Mouse (Mus musculus): ENCODE measurements around the gene Oxsr1. TPM values are rescaled to one million over a fixed set of nuclear protein-coding genes. Genes with fewer than 3 reads are reported as not detected.
A peak's percentile ranks its signal among the peaks of the same experiment; 100 is the strongest.
"Not testable (repeated sequence)": the region's sequence is repeated elsewhere in the genome, so short reads cannot be mapped to it uniquely, and the experiment has no call there.

Gene Oxsr1
- total RNA-seq, 2 experiments from 2014 or later = 65.3 to 67.3 TPM

DNA sequence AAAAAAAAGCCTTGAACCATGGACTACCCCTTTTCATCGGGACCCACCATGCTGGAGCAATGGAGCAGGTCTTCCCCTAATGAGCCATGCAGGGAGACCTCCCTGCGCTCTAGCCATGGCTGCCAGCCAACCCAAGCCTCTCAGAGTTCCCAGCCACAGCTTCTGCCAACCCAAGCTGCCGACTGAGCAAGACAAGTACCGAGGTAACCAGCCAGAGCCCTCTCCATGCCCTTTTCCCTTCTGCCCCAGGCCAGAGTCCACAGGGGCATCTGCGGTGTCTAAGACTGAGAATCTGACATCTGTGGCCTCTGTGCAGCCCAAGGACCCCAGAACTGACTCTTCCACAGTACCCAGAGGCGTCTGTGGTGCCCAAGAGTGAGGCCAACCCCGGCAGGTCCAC, 45.9 kb downstream of the Oxsr1 start:
- DNase-seq (ENCODE audit: low spot score) = no peak

- not testable (repeated sequence) for DNase-seq (ENCODE audit: low spot score)
These were observed 47.4 kb downstream of the Oxsr1 start for GRCm38 (mm10) chr9:119274814-119275213.

DNA sequence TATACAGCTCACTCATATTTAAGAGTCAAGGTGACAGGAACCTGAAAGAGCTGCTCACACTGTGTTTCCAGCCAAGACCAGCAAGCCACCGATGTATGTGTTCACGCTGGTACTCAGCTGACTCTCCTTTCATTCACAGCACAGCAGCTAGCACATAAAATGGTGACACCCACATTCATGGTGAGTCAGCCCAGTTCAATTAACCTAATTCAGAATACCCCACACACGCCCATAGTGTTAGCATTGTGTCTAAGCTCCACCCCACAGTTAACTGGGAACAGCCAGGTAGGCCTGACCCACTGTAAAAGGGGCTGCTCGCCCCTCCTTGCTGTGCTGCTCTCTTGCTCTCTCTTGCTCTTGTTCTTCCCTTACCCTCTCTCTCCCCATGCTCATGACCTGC, 50.7 kb downstream of the Oxsr1 start:
- DNase-seq (ENCODE audit: low spot score) = no peak

DNA sequence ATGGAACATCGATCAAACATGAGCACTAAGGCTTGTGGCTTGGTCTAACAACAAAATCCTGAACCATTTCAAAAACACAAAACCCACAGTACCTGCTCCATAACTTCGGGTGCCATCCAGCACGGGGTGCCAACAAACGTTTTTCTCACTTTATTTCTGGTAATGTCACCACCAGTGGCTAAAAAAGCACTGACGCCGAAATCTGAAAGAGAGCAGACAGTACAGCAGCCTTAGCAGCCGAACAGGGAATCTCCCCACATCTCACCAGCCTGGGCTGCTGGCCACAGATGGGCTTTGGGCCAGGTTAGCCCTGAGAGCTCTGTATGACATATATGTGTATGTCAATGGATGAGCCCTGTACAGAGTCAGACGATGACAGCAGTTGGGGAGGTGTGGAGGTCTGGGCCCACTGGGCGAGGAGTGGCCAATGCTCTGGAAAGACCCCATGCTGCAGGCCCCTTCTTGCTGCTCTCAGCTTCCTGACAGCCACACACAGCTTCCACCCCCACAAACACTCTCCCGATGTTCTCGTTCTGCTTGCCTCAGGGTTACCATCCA, 53.6 kb downstream of the Oxsr1 start:
- no peak for DNase-seq (ENCODE audit: low spot score)

- no peak for DNase-seq (ENCODE audit: low spot score)
These were observed 54.1 kb downstream of the Oxsr1 start for GRCm38 (mm10) chr9:119268120-119268519.

- not testable (repeated sequence) for DNase-seq (ENCODE audit: low spot score)
These were observed 56.2 kb downstream of the Oxsr1 start for GRCm38 (mm10) chr9:119266121-119266395.

DNA sequence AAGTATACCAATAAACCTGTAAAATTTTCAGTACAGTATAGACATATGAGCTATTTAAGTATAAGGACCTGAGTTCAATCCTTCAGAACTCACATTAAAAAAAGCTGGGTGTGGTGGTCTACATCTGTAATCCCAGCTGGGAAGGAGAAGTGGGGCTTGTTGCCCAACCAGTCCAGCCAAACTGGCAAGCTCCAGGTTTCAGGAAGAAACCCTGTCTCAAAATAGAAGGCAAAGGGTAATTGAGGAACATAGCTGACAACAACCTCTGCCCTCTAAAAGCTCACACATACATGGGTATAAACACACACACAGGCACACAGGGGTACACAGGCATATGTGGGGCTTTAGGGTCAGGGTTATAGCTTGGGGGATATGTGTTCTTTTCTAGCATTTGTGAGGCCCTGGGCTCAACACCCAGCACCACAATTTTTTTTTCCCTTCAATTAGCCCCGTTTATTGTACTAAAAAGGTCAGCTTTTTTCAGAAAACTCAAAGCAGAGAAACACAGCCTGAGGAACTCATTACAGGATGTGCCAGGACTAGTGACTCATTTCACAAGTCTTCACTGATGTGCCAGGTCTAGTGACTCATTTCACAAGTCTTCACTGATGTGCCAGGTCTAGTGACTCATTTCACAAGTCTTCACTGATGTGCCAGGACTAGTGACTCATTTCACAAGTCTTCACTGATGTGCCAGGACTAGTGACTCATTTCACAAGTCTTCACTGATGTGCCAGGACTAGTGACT, 56.7 kb downstream of the Oxsr1 start:
- DNase-seq (ENCODE audit: low spot score) = peak; percentile 22

DNA sequence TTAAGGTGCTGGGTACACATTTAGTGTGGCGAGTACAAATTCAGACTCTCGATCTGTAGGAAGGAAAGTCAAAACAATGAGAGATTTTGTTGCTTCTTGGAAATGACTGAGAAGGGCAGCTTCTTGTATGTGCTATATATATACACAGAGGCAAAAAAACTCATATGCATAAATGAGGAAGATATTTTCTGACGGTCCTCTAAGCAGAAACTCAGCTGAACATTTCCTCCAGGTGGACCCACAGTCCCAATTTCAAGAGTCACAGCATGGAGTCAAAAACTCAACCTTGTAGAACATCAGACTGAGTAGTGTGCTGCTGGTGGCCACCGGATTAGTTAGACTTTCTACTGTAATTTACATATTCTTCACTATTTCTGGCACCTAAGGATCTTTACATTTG, 59.2 kb downstream of the Oxsr1 start:
- DNase-seq (ENCODE audit: low spot score) = no peak

DNA sequence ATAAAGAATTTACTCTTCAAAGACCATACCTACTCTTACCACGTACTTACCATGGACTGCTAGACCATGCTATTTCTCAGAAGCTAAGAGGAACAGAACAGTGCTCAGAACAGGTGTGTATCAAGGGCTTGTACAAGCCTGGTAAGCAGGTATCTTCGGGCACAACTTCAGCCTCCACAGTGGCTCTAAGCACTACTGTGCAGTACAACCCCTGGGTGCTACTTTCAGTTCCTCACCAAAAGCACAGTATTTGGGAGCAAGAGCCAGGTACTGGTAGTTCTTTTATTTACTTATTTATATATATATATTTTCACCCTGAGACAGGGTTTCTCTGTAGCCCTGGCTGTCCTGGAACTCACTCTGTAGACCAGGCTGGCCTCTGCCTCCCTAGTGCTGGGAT, 61.4 kb downstream of the Oxsr1 start:
- DNase-seq (ENCODE audit: low spot score) = no peak

DNA sequence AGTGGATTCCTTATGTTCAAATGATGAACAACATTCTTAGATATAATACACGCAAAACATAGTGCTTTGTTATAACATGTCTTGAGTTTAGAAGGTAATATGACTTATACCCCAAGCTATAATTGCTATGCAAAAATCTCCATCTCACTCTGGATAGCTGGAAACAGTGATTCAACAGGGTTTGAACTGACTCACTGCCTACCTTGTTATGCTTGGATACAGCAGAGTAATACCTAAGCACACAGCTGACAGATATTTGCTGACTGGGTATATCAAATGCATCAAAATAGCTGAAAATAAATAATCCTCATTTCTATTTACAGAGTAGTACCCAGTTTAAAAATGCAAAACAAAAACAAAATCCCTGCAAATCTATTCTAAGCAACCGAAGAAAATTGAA, 63.4 kb downstream of the Oxsr1 start:
- DNase-seq (ENCODE audit: low spot score) = no peak

GRCm38 (mm10) chr9:119258128-119258527, 64.1 kb downstream of the Oxsr1 start:
- DNase-seq (ENCODE audit: low spot score) = no peak

GRCm38 (mm10) chr9:119256161-119256560, 66.1 kb downstream of the Oxsr1 start:
- no peak for DNase-seq (ENCODE audit: low spot score)

GRCm38 (mm10) chr9:119255096-119255495, 67.1 kb downstream of the Oxsr1 start:
- DNase-seq (ENCODE audit: low spot score) = no peak

- no peak for DNase-seq (ENCODE audit: low spot score)
These were observed 68.0 kb downstream of the Oxsr1 start for GRCm38 (mm10) chr9:119254187-119254586.

GRCm38 (mm10) chr9:119247996-119248395, 74.2 kb downstream of the Oxsr1 start:
- DNase-seq (ENCODE audit: low spot score) = no peak

DNA sequence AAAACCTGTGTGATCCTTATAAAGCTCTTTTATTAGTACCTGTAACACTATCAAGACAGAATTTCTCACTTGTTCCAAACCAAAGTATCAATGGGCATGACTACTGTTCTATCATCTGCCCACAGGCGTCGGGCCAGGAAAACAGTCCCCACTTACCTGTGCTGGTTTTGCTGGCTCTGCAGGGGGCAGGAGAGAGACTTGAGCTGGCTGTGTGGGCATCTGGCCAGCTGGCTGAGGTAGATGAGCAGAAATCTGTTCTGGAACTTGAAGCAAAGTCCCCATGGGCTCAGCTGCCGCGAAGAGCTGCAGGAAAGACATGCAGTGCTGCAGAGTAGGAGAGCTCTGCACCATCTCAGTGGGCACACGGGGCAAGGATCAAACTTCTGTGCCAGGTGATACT, 75.4 kb downstream of the Oxsr1 start:
- DNase-seq (ENCODE audit: low spot score) = peak; percentile 43

GRCm38 (mm10) chr9:119243981-119244380, 78.2 kb downstream of the Oxsr1 start:
- DNase-seq (ENCODE audit: low spot score) = no peak

- DNase-seq (ENCODE audit: low spot score) = no peak
These were observed 80.9 kb downstream of the Oxsr1 start for GRCm38 (mm10) chr9:119241169-119241865.

- no peak for DNase-seq (ENCODE audit: low spot score)
These were observed 81.8 kb downstream of the Oxsr1 start for GRCm38 (mm10) chr9:119240286-119240997.

GRCm38 (mm10) chr9:119239274-119239673, 83.0 kb downstream of the Oxsr1 start:
- DNase-seq (ENCODE audit: low spot score) = no peak

- DNase-seq (ENCODE audit: low spot score) = no peak
These were observed 83.4 kb downstream of the Oxsr1 start for GRCm38 (mm10) chr9:119238796-119239195.

GRCm38 (mm10) chr9:119231552-119231951, 90.7 kb downstream of the Oxsr1 start:
- no peak for DNase-seq (ENCODE audit: low spot score)
